Mouse (Mus musculus) E14TG2a.4 (cell line): ENCODE measurements around the gene Syt9.

Experiments
- CTCF ChIP-seq: conservative IDR thresholded peaks from 2 replicates; pipeline ENCODE4 v1.5.1; 2014; ENCODE audit warnings: low read length
- NANOG ChIP-seq: IDR thresholded peaks from 2 replicates; pipeline ENCODE4 v1.6.1; 2014; ENCODE audit warnings: borderline replicate concordance, low read length, mixed read lengths
- POU5F1 ChIP-seq: IDR thresholded peaks from 2 replicates; pipeline ENCODE4 v1.6.1; 2014; ENCODE audit warnings: low read length, borderline replicate concordance

DNA sequence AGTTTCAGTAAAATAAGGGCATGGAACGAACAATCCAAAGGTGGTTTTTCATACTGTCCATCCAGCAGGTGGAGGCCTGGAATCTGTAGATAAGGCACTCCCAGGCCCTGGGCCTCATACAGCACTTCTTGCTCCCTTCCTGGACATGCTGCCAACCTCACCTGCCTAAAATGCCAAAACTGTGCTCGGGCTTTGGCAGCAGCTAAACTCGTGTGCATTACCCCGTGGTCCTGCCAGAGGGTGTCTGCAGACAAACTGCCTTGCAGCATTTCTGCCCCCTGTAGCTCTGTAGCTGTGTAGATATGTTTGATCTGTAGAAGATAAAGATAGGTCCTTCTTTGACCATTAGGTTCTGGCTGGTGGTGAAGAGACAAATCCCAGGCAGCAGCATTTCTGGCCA is 198.4 kb downstream of the Syt9 start:
- TF ChIP-seq CTCF (no peak), POU5F1 (no peak), NANOG (no peak)
